Mouse (Mus musculus): ENCODE data around the gene Zfp804b. TPM values are rescaled to one million over a fixed set of nuclear protein-coding genes. Genes with fewer than 3 reads are reported as not detected.
A peak's percentile ranks its signal among the peaks of the same experiment; 100 is the strongest.

Zfp804b gene
- polyA plus RNA-seq, 1 experiment from 2014 or later, result 0.05 TPM

GRCm38 (mm10) chr5:7007468-7007867 is 337.1 kb downstream of the Zfp804b start:
- Histone ChIP-seq H3K27me3 (ENCODE audit: insufficient read depth, low read length) (no peaks in the 10 kb centered on the region), H3K36me3 (ENCODE audit: insufficient read depth, low read length) (no peaks in the 10 kb centered on the region), H3K4me3 (replicated peaks; ENCODE audit: low read depth, low read length) (no peak overlapping the region), H3K27ac (no peak overlapping the region), H3K9me3 (replicated peaks; ENCODE audit: low read length) (no peaks in the 10 kb centered on the region), H3K4me2 (ENCODE audit: low read length) (no peak overlapping the region), H3K4me1 (replicated peaks; ENCODE audit: insufficient read depth, low read length) (no peaks in the 10 kb centered on the region), H3K9ac (ENCODE audit: low read depth, low read length) (no peak overlapping the region)
- 37% methylated on average over 3 of the region's 3 CpGs for WGBS
- peak; percentile 1 for DNase-seq (ENCODE audit: low spot score)
- no peak for ATAC-seq (replicated peaks; ENCODE audit: low FRiP score, low read depth)
- TF ChIP-seq CTCF (IDR thresholded peaks at IDR 0.05; ENCODE audit: low read depth), result no peak

GRCm38 (mm10) chr5:6983993-6984392 is 360.6 kb downstream of the Zfp804b start:
- H3K27ac ChIP-seq, result no peak overlapping the region

GRCm38 (mm10) chr5:6934837-6935236 is 409.7 kb downstream of the Zfp804b start:
- no peak overlapping the region for H3K27ac ChIP-seq
- no peak overlapping the region for H3K4me2 ChIP-seq (ENCODE audit: low read length)
- no peaks in the 10 kb centered on the region for H3K36me3 ChIP-seq (ENCODE audit: insufficient read depth, low read length)
- WGBS, result 64% methylated on average over 1 of the region's 1 CpGs
- no peak overlapping the region for H3K4me3 ChIP-seq (replicated peaks; ENCODE audit: low read depth, low read length)
- H3K4me1 ChIP-seq (replicated peaks; ENCODE audit: insufficient read depth, low read length), result no peaks in the 10 kb centered on the region
- ATAC-seq (replicated peaks; ENCODE audit: low FRiP score, low read depth) (no peak), DNase-seq (ENCODE audit: low spot score) (peak; percentile 0)
- H3K9ac ChIP-seq (ENCODE audit: low read depth, low read length), result no peak overlapping the region
- TF ChIP-seq CTCF (IDR thresholded peaks at IDR 0.05; ENCODE audit: low read depth), result no peak
- no peaks in the 10 kb centered on the region for H3K27me3 ChIP-seq (ENCODE audit: insufficient read depth, low read length)
- no peaks in the 10 kb centered on the region for H3K9me3 ChIP-seq (replicated peaks; ENCODE audit: low read length)

More at GRCm38 (mm10) chr5:6983993-6984392, 360.6 kb downstream of the Zfp804b start:
- no peaks in the 10 kb centered on the region for H3K4me1 ChIP-seq (replicated peaks; ENCODE audit: insufficient read depth, low read length)
- TF ChIP-seq CTCF (IDR thresholded peaks at IDR 0.05; ENCODE audit: low read depth), result no peak
- DNase-seq (ENCODE audit: low spot score) (no peak), ATAC-seq (replicated peaks; ENCODE audit: low FRiP score, low read depth) (no peak)
- no peak overlapping the region for H3K4me2 ChIP-seq (ENCODE audit: low read length)
- H3K9me3 ChIP-seq (replicated peaks; ENCODE audit: low read length), result no peaks in the 10 kb centered on the region
- no peaks in the 10 kb centered on the region for H3K36me3 ChIP-seq (ENCODE audit: insufficient read depth, low read length)
- WGBS, result 88% methylated on average over 4 of the region's 4 CpGs
- H3K27me3 ChIP-seq (ENCODE audit: insufficient read depth, low read length), result no peaks in the 10 kb centered on the region
- no peak overlapping the region for H3K9ac ChIP-seq (ENCODE audit: low read depth, low read length)
- no peak overlapping the region for H3K4me3 ChIP-seq (replicated peaks; ENCODE audit: low read depth, low read length)

- Histone ChIP-seq H3K4me2 (ENCODE audit: low read length) (no peak overlapping the region), H3K9me3 (replicated peaks; ENCODE audit: low read length) (no peaks in the 10 kb centered on the region), H3K27ac (no peak overlapping the region), H3K4me3 (replicated peaks; ENCODE audit: low read depth, low read length) (no peak overlapping the region), H3K36me3 (ENCODE audit: insufficient read depth, low read length) (no peaks in the 10 kb centered on the region), H3K4me1 (replicated peaks; ENCODE audit: insufficient read depth, low read length) (no peaks in the 10 kb centered on the region), H3K9ac (ENCODE audit: low read depth, low read length) (no peak overlapping the region), H3K27me3 (ENCODE audit: insufficient read depth, low read length) (no peaks in the 10 kb centered on the region)
- TF ChIP-seq CTCF (IDR thresholded peaks at IDR 0.05; ENCODE audit: low read depth), result no peak
- 89% methylated on average over 3 of the region's 3 CpGs for WGBS
- ATAC-seq (replicated peaks; ENCODE audit: low FRiP score, low read depth), result no peak
- no peak for DNase-seq (ENCODE audit: low spot score)
Measured at GRCm38 (mm10) chr5:6911290-6911689, 433.3 kb downstream of the Zfp804b start.

- Histone ChIP-seq H3K4me1 (replicated peaks; ENCODE audit: insufficient read depth, low read length) (no peaks in the 10 kb centered on the region), H3K9ac (ENCODE audit: low read depth, low read length) (no peak overlapping the region)
- no peak for TF ChIP-seq CTCF (IDR thresholded peaks at IDR 0.05; ENCODE audit: low read depth)
Measured at GRCm38 (mm10) chr5:6881396-6881795, 463.2 kb downstream of the Zfp804b start.

GRCm38 (mm10) chr5:6871566-6871965 is 473.0 kb downstream of the Zfp804b start:
- Histone ChIP-seq H3K9ac (ENCODE audit: low read depth, low read length) (no peak overlapping the region), H3K4me3 (replicated peaks; ENCODE audit: low read depth, low read length) (no peak overlapping the region), H3K4me1 (replicated peaks; ENCODE audit: insufficient read depth, low read length) (no peaks in the 10 kb centered on the region), H3K4me2 (ENCODE audit: low read length) (no peak overlapping the region), H3K27me3 (ENCODE audit: insufficient read depth, low read length) (no peaks in the 10 kb centered on the region), H3K27ac (no peak overlapping the region), H3K9me3 (replicated peaks; ENCODE audit: low read length) (no peaks in the 10 kb centered on the region), H3K36me3 (ENCODE audit: insufficient read depth, low read length) (no peaks in the 10 kb centered on the region)
- TF ChIP-seq CTCF (IDR thresholded peaks at IDR 0.05; ENCODE audit: low read depth), result no peak
- WGBS, result 81% methylated on average over 6 of the region's 6 CpGs
- ATAC-seq (replicated peaks; ENCODE audit: low FRiP score, low read depth) (no peak), DNase-seq (ENCODE audit: low spot score) (no peak)

More at GRCm38 (mm10) chr5:6881396-6881795, 463.2 kb downstream of the Zfp804b start:
- Histone ChIP-seq H3K4me3 (replicated peaks; ENCODE audit: low read depth, low read length) (no peak overlapping the region), H3K9me3 (replicated peaks; ENCODE audit: low read length) (no peaks in the 10 kb centered on the region), H3K4me2 (ENCODE audit: low read length) (no peak overlapping the region), H3K27me3 (ENCODE audit: insufficient read depth, low read length) (no peaks in the 10 kb centered on the region), H3K27ac (no peak overlapping the region), H3K36me3 (ENCODE audit: insufficient read depth, low read length) (no peaks in the 10 kb centered on the region)
- ATAC-seq (replicated peaks; ENCODE audit: low FRiP score, low read depth), result no peak
- no peak for DNase-seq (ENCODE audit: low spot score)

- H3K36me3 ChIP-seq (ENCODE audit: insufficient read depth, low read length), result no peaks in the 10 kb centered on the region
- no peak for TF ChIP-seq CTCF (IDR thresholded peaks at IDR 0.05; ENCODE audit: low read depth)
- no peak for DNase-seq (ENCODE audit: low spot score)
- no peak overlapping the region for H3K27ac ChIP-seq
- H3K4me1 ChIP-seq (replicated peaks; ENCODE audit: insufficient read depth, low read length), result no peaks in the 10 kb centered on the region
- no peaks in the 10 kb centered on the region for H3K9me3 ChIP-seq (replicated peaks; ENCODE audit: low read length)
- no peak overlapping the region for H3K9ac ChIP-seq (ENCODE audit: low read depth, low read length)
- H3K4me2 ChIP-seq (ENCODE audit: low read length), result no peak overlapping the region
- ATAC-seq (replicated peaks; ENCODE audit: low FRiP score, low read depth), result no peak
- H3K4me3 ChIP-seq (replicated peaks; ENCODE audit: low read depth, low read length), result no peak overlapping the region
- H3K27me3 ChIP-seq (ENCODE audit: insufficient read depth, low read length), result no peaks in the 10 kb centered on the region
Measured at GRCm38 (mm10) chr5:6870970-6871369, 473.6 kb downstream of the Zfp804b start.
